Mouse (Mus musculus): Measurements from ENCODE around the gene Alx3. TPM values are rescaled to one million over a fixed set of nuclear protein-coding genes. Genes with fewer than 3 reads are reported as not detected.

The Alx3 gene
- polyA plus RNA-seq, 1 experiment from 2014 or later: 0.29 TPM

- Histone ChIP-seq H3K4me3 (ENCODE audit: low read length) (no peak overlapping the region), H3K9ac (ENCODE audit: low read depth, low read length) (no peak overlapping the region), H3K27ac (ENCODE audit: low read depth, low read length) (no peak overlapping the region), H3K9me3 (ENCODE audit: control insufficient read depth, low read length) (no peaks in the 10 kb centered on the region), H3K4me1 (ENCODE audit: control insufficient read depth, insufficient read depth, low read depth, low read length) (peaks cover 8% of the 10 kb centered on the region), H3K36me3 (ENCODE audit: control insufficient read depth, insufficient read depth, low read length) (no peaks in the 10 kb centered on the region), H3K27me3 (replicated peaks; ENCODE audit: control insufficient read depth, insufficient read depth, low read length) (peaks cover 60% of the 10 kb centered on the region), H3K4me2 (ENCODE audit: low read length) (no peak overlapping the region; the same call in 1 of the 2 replicates)
- 2% methylated on average over 34 of the region's 34 CpGs for WGBS
- ATAC-seq: no peak
These were observed 1.2 kb downstream of the Alx3 start for GRCm38 (mm10) chr3:107595938-107596461.

GRCm38 (mm10) chr3:107596559-107596958 lies 1.7 kb downstream of the Alx3 start:
- 0 out of 2 replicates have a peak overlapping the region, but pooled peaks have one; percentile 2 for H3K4me3 ChIP-seq (ENCODE audit: low read length)
- peak; percentile 9; the same call in 1 of the 2 replicates for ATAC-seq
- WGBS: 1% methylated on average over 26 of the region's 26 CpGs

GRCm38 (mm10) chr3:107597134-107597533 lies 2.3 kb downstream of the Alx3 start:
- no peaks in the 10 kb centered on the region for H3K36me3 ChIP-seq (ENCODE audit: control insufficient read depth, insufficient read depth, low read length)
- no peaks in the 10 kb centered on the region for H3K9me3 ChIP-seq (ENCODE audit: control insufficient read depth, low read length)
- H3K27ac ChIP-seq (ENCODE audit: low read depth, low read length): no peak overlapping the region
- ATAC-seq: no peak
- H3K4me3 ChIP-seq (ENCODE audit: low read length): no peak overlapping the region
- peaks cover 8% of the 10 kb centered on the region for H3K4me1 ChIP-seq (ENCODE audit: control insufficient read depth, insufficient read depth, low read depth, low read length)
- 3% methylated on average over 18 of the region's 24 CpGs for WGBS
- H3K4me2 ChIP-seq (ENCODE audit: low read length): no peak overlapping the region
- peaks cover 58% of the 10 kb centered on the region for H3K27me3 ChIP-seq (replicated peaks; ENCODE audit: control insufficient read depth, insufficient read depth, low read length)
- H3K9ac ChIP-seq (ENCODE audit: low read depth, low read length): no peak overlapping the region

More at GRCm38 (mm10) chr3:107596559-107596958, 1.7 kb downstream of the Alx3 start:
- no peak overlapping the region for H3K27ac ChIP-seq (ENCODE audit: low read depth, low read length)
- H3K4me1 ChIP-seq (ENCODE audit: control insufficient read depth, insufficient read depth, low read depth, low read length): peaks cover 8% of the 10 kb centered on the region
- peaks cover 60% of the 10 kb centered on the region for H3K27me3 ChIP-seq (replicated peaks; ENCODE audit: control insufficient read depth, insufficient read depth, low read length)
- H3K4me2 ChIP-seq (ENCODE audit: low read length): no peak overlapping the region
- H3K9me3 ChIP-seq (ENCODE audit: control insufficient read depth, low read length): no peaks in the 10 kb centered on the region
- no peak overlapping the region for H3K9ac ChIP-seq (ENCODE audit: low read depth, low read length)
- no peaks in the 10 kb centered on the region for H3K36me3 ChIP-seq (ENCODE audit: control insufficient read depth, insufficient read depth, low read length)

- Histone ChIP-seq H3K4me3 (ENCODE audit: low read length) (no peak overlapping the region), H3K27me3 (replicated peaks; ENCODE audit: control insufficient read depth, insufficient read depth, low read length) (peaks cover 51% of the 10 kb centered on the region), H3K4me2 (ENCODE audit: low read length) (no peak overlapping the region), H3K36me3 (ENCODE audit: control insufficient read depth, insufficient read depth, low read length) (no peaks in the 10 kb centered on the region), H3K27ac (ENCODE audit: low read depth, low read length) (no peak overlapping the region), H3K4me1 (ENCODE audit: control insufficient read depth, insufficient read depth, low read depth, low read length) (peaks cover 8% of the 10 kb centered on the region), H3K9ac (ENCODE audit: low read depth, low read length) (no peak overlapping the region), H3K9me3 (ENCODE audit: control insufficient read depth, low read length) (no peaks in the 10 kb centered on the region)
- 5% methylated on average over 22 of the region's 22 CpGs for WGBS
- no peak for ATAC-seq
These were observed 3.0 kb downstream of the Alx3 start for GRCm38 (mm10) chr3:107597586-107598389.

GRCm38 (mm10) chr3:107600127-107600526 lies 5.3 kb downstream of the Alx3 start:
- Histone ChIP-seq H3K27me3 (replicated peaks; ENCODE audit: control insufficient read depth, insufficient read depth, low read length) (peaks cover 30% of the 10 kb centered on the region), H3K4me3 (ENCODE audit: low read length) (no peak overlapping the region), H3K9ac (ENCODE audit: low read depth, low read length) (no peak overlapping the region), H3K9me3 (ENCODE audit: control insufficient read depth, low read length) (no peaks in the 10 kb centered on the region), H3K4me2 (ENCODE audit: low read length) (no peak overlapping the region), H3K4me1 (ENCODE audit: control insufficient read depth, insufficient read depth, low read depth, low read length) (peaks cover 4% of the 10 kb centered on the region), H3K36me3 (ENCODE audit: control insufficient read depth, insufficient read depth, low read length) (no peaks in the 10 kb centered on the region), H3K27ac (ENCODE audit: low read depth, low read length) (no peak overlapping the region)
- WGBS: 48% methylated on average over 6 of the region's 6 CpGs
- no peak for ATAC-seq

GRCm38 (mm10) chr3:107605304-107605703 lies 10.5 kb downstream of the Alx3 start:
- Histone ChIP-seq H3K4me2 (ENCODE audit: low read length) (no peak overlapping the region), H3K9ac (ENCODE audit: low read depth, low read length) (no peak overlapping the region), H3K9me3 (ENCODE audit: control insufficient read depth, low read length) (no peaks in the 10 kb centered on the region), H3K4me1 (ENCODE audit: control insufficient read depth, insufficient read depth, low read depth, low read length) (no peaks in the 10 kb centered on the region), H3K27ac (ENCODE audit: low read depth, low read length) (no peak overlapping the region), H3K27me3 (replicated peaks; ENCODE audit: control insufficient read depth, insufficient read depth, low read length) (peaks cover 3% of the 10 kb centered on the region), H3K36me3 (ENCODE audit: control insufficient read depth, insufficient read depth, low read length) (no peaks in the 10 kb centered on the region), H3K4me3 (ENCODE audit: low read length) (no peak overlapping the region)
- ATAC-seq: no peak
- whole genome bisulfite sequencing: 8% methylated on average over 4 of the region's 4 CpGs

GRCm38 (mm10) chr3:107607221-107607620 lies 12.4 kb downstream of the Alx3 start:
- WGBS: 85% methylated on average over 8 of the region's 8 CpGs
- Histone ChIP-seq H3K9me3 (ENCODE audit: control insufficient read depth, low read length) (no peaks in the 10 kb centered on the region), H3K4me2 (ENCODE audit: low read length) (no peak overlapping the region), H3K36me3 (ENCODE audit: control insufficient read depth, insufficient read depth, low read length) (peaks cover 6% of the 10 kb centered on the region; the same call in 1 of the 2 replicates), H3K27ac (ENCODE audit: low read depth, low read length) (no peak overlapping the region), H3K4me1 (ENCODE audit: control insufficient read depth, insufficient read depth, low read depth, low read length) (no peaks in the 10 kb centered on the region), H3K27me3 (replicated peaks; ENCODE audit: control insufficient read depth, insufficient read depth, low read length) (no peaks in the 10 kb centered on the region), H3K9ac (ENCODE audit: low read depth, low read length) (no peak overlapping the region), H3K4me3 (ENCODE audit: low read length) (no peak overlapping the region)
- ATAC-seq: no peak

GRCm38 (mm10) chr3:107608808-107609207 lies 14.0 kb downstream of the Alx3 start:
- 72% methylated on average over 4 of the region's 4 CpGs for WGBS
- Histone ChIP-seq H3K36me3 (ENCODE audit: control insufficient read depth, insufficient read depth, low read length) (peaks cover 15% of the 10 kb centered on the region), H3K4me1 (ENCODE audit: control insufficient read depth, insufficient read depth, low read depth, low read length) (no peaks in the 10 kb centered on the region), H3K9me3 (ENCODE audit: control insufficient read depth, low read length) (no peaks in the 10 kb centered on the region), H3K4me3 (ENCODE audit: low read length) (no peak overlapping the region), H3K27ac (ENCODE audit: low read depth, low read length) (no peak overlapping the region), H3K4me2 (ENCODE audit: low read length) (no peak overlapping the region), H3K27me3 (replicated peaks; ENCODE audit: control insufficient read depth, insufficient read depth, low read length) (no peaks in the 10 kb centered on the region), H3K9ac (ENCODE audit: low read depth, low read length) (no peak overlapping the region)
- ATAC-seq: no peak

GRCm38 (mm10) chr3:107609376-107609775 lies 14.5 kb downstream of the Alx3 start:
- Histone ChIP-seq H3K4me3 (ENCODE audit: low read length) (no peak overlapping the region), H3K9me3 (ENCODE audit: control insufficient read depth, low read length) (no peaks in the 10 kb centered on the region), H3K4me2 (ENCODE audit: low read length) (no peak overlapping the region), H3K9ac (ENCODE audit: low read depth, low read length) (no peak overlapping the region), H3K27me3 (replicated peaks; ENCODE audit: control insufficient read depth, insufficient read depth, low read length) (no peaks in the 10 kb centered on the region), H3K4me1 (ENCODE audit: control insufficient read depth, insufficient read depth, low read depth, low read length) (no peaks in the 10 kb centered on the region), H3K36me3 (ENCODE audit: control insufficient read depth, insufficient read depth, low read length) (peaks cover 21% of the 10 kb centered on the region), H3K27ac (ENCODE audit: low read depth, low read length) (no peak overlapping the region)
- 43% methylated on average over 3 of the region's 3 CpGs for WGBS
- peak; percentile 13; the same call in 1 of the 2 replicates for ATAC-seq

Measured in hindbrain, embryonic 16.5 days (tissue).